Mouse (Mus musculus) ES-Bruce4 (cell line): ENCODE results near the gene Gm16253.

Experiments used
- CTCF ChIP-seq: IDR thresholded peaks from one replicate; pipeline ENCODE4 v1.8.1; 2011; ENCODE audit warnings: low read depth, low read length
- POLR2A ChIP-seq: IDR thresholded peaks from one replicate; pipeline ENCODE4 v1.8.1; 2011; ENCODE audit warnings: low read length; ENCODE audit not compliant: insufficient read depth

DNA sequence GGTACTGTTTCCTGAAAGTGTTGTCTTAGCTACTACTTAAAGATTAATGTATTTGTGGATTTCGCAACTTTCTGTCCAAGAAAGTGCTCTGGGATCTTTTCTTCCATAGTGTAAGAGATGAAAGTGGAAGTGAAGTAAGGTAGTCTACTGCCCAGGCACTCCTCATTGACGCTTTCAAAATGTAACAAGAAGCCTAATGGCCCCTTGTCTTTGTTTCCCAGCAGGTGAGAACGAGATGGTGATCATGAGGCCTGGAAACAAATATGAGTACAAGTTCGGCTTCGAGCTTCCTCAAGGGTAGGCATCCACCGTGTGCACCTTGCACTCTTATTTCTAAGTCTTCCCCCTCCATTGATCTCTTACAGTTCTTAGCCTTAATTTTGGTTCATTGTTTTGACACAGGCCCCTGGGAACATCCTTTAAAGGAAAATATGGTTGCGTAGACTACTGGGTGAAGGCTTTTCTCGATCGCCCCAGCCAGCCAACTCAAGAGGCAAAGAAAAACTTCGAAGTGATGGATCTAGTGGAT is 18.1 kb upstream of the Gm16253 start:
- TF ChIP-seq POLR2A (no peak), CTCF (no peak)
